Mouse (Mus musculus) large intestine, adult 2 months (tissue): Measurements from ENCODE around the gene H2-DMb1. TPM values are rescaled to one million over a fixed set of nuclear protein-coding genes. Genes with fewer than 3 reads are reported as not detected.

Experiments used
- DNase-seq: peaks from one replicate; pipeline ENCODE4 v3.0.0-alpha.2; 2012; ENCODE audit warnings: low read depth, low spot score
- WGBS: fragments of 180-500 bp; shearing (Covaris S2); methylation state at CpG from one replicate; pipeline ENCODE4 v1.1.7; 2018; 5-methylcytosine and 5-hydroxymethylcytosine counted together
- polyA plus RNA-seq: library from polyadenylated mRNA; depleted of rRNA; stranded (reverse); fragments of >200 nt; gene quantifications from 2 replicates; pipeline ENCODE4 v1.2.3, GENCODE M21; 2012

H2-DMb1 gene
- polyA plus RNA-seq, 1 experiment, result 322 TPM

- no peak for DNase-seq
Measured at GRCm38 (mm10) chr17:34122188-34122984, 30.5 kb upstream of the H2-DMb1 start, which contains the start of gene Brd2. Brd2 (minus strand) TSS chr17:34122634.

GRCm38 (mm10) chr17:34123111-34123510 lies 29.8 kb upstream of the H2-DMb1 start:
- no peak for DNase-seq
- 1% methylated on average over 7 of the region's 7 CpGs for WGBS

More at GRCm38 (mm10) chr17:34122188-34122984, 30.5 kb upstream of the H2-DMb1 start, which contains the start of gene Brd2:
- WGBS, result under 1% methylated on average over 72 of the region's 75 CpGs

- no peak for DNase-seq
- 3% methylated on average over 2 of the region's 2 CpGs for WGBS
Measured at GRCm38 (mm10) chr17:34123518-34123917, 29.4 kb upstream of the H2-DMb1 start.

GRCm38 (mm10) chr17:34124649-34125048 lies 28.2 kb upstream of the H2-DMb1 start:
- DNase-seq, result no peak
- 52% methylated on average over 6 of the region's 6 CpGs for WGBS

- 23% methylated on average over 9 of the region's 9 CpGs for WGBS
- DNase-seq, result no peak
Measured at GRCm38 (mm10) chr17:34126826-34127420, 25.9 kb upstream of the H2-DMb1 start.

GRCm38 (mm10) chr17:34127475-34127874 lies 25.4 kb upstream of the H2-DMb1 start:
- no peak for DNase-seq
- WGBS, result 6% methylated on average over 6 of the region's 6 CpGs

GRCm38 (mm10) chr17:34128264-34128937 lies 24.5 kb upstream of the H2-DMb1 start:
- no peak for DNase-seq
- 61% methylated on average over 13 of the region's 13 CpGs for WGBS

GRCm38 (mm10) chr17:34128944-34129791 lies 23.7 kb upstream of the H2-DMb1 start:
- DNase-seq, result no peak
- 28% methylated on average over 18 of the region's 18 CpGs for WGBS

GRCm38 (mm10) chr17:34130073-34130947 lies 22.6 kb upstream of the H2-DMb1 start:
- 47% methylated on average over 19 of the region's 19 CpGs for WGBS
- DNase-seq, result no peak

- no peak for DNase-seq
- 78% methylated on average over 7 of the region's 7 CpGs for WGBS
Measured at GRCm38 (mm10) chr17:34131911-34132310, 21.0 kb upstream of the H2-DMb1 start.

- no peak for DNase-seq
- WGBS, result 71% methylated on average over 11 of the region's 11 CpGs
Measured at GRCm38 (mm10) chr17:34133289-34133688, 19.6 kb upstream of the H2-DMb1 start.

GRCm38 (mm10) chr17:34134451-34134850 lies 18.4 kb upstream of the H2-DMb1 start:
- WGBS, result 71% methylated on average over 3 of the region's 3 CpGs
- DNase-seq, result no peak

- 5% methylated on average over 31 of the region's 31 CpGs for WGBS
- peak; percentile 99 for DNase-seq
Measured at GRCm38 (mm10) chr17:34135297-34136224, 17.3 kb upstream of the H2-DMb1 start.

GRCm38 (mm10) chr17:34137601-34138000 lies 15.3 kb upstream of the H2-DMb1 start:
- WGBS, result 81% methylated on average over 7 of the region's 7 CpGs
- no peak for DNase-seq

- no peak for DNase-seq
- 84% methylated on average over 7 of the region's 7 CpGs for WGBS
Measured at GRCm38 (mm10) chr17:34138655-34139054, 14.2 kb upstream of the H2-DMb1 start.

- 11% methylated on average over 16 of the region's 16 CpGs for WGBS
- DNase-seq, result no peak
Measured at GRCm38 (mm10) chr17:34139416-34139815, 13.5 kb upstream of the H2-DMb1 start.

- 21% methylated on average over 5 of the region's 5 CpGs for WGBS
Measured at GRCm38 (mm10) chr17:34140240-34140639, 12.6 kb upstream of the H2-DMb1 start.

GRCm38 (mm10) chr17:34141448-34141847 lies 11.4 kb upstream of the H2-DMb1 start:
- DNase-seq, result no peak
- WGBS, result 51% methylated on average over 4 of the region's 4 CpGs

More at GRCm38 (mm10) chr17:34140240-34140639, 12.6 kb upstream of the H2-DMb1 start:
- DNase-seq, result no peak
